In the genomic region with DNA sequence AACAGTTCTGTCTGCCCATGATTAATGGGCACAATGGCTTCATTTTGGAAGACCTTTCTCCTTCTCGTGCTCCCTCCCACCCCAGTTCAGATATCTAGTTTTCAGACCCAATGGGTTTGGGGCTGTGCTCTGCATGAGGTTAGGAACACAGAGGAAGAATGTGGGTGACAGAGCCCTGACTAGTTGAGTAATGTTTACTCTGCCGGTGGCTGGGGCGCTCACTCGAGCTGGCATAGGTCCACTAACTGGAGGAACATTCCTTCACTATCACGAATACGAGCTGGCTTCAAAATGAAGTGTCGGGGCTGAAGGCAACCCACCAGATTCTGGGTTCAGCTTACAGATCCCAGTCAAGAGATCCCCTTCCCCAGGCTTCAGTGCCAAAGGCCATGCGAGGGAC, we compare ENCODE assay signal across 14 mouse cellular contexts. TPM values are rescaled to one million over a fixed set of nuclear protein-coding genes. Genes with fewer than 3 reads are reported as not detected.
A peak's percentile ranks its signal among the peaks of the same experiment; 100 is the strongest.
DNase-seq lines count a peak whose midpoint lies in the region; ATAC-seq and TF ChIP-seq lines count a peak whose summit lies in the region.
"Had no signal": no experiment of that assay in that cellular context is flagged by ENCODE, and none has a peak within 500 bp of the region (broad histone marks: within the 10 kb centered on the region; RNA-seq: fewer than 3 reads in every experiment).

No protein-coding gene starts in this region.

- peak; percentile 56 for DNase-seq in adrenal gland, postnatal 10 days
- DNase-seq in adrenal gland, postnatal 4 days (ENCODE audit: low spot score in 2 of 2) = no peak
- peak; percentile 70 for DNase-seq in urinary bladder, postnatal 14 days (ENCODE audit: low spot score)
- no peak for DNase-seq in urinary bladder, adult 2 months (ENCODE audit: low spot score)
- DNase-seq in forebrain, postnatal 0 days = no peak
- no peak for DNase-seq in layer of hippocampus, adult 9-11 months
- DNase-seq: B cell, adult 2 months; right cerebral cortex, postnatal 14 days had no signal

- TF ChIP-seq CTCF in forebrain, postnatal 0 days (IDR thresholded peaks at IDR 0.05; ENCODE audit: low read depth) = no peak

- H3K4me3 ChIP-seq in liver, embryonic 16.5 days (ENCODE audit: low read depth, low read length) = no peak overlapping the region
- no peak overlapping the region for H3K4me3 ChIP-seq in stomach, embryonic 16.5 days (replicated peaks; ENCODE audit: low read length)
- H3K4me3 ChIP-seq in forebrain, postnatal 0 days (ENCODE audit: low read depth, low read length) = no peak overlapping the region
- H3K4me3 ChIP-seq: hindbrain, embryonic 12.5 days; megakaryocyte, embryonic 14.5 days; neural tube, embryonic 12.5 days had no signal

- no peaks in the 10 kb centered on the region for H3K27me3 ChIP-seq in liver, embryonic 16.5 days (ENCODE audit: control insufficient read depth, insufficient read depth, low read depth, low read length)
- no peaks in the 10 kb centered on the region for H3K27me3 ChIP-seq in stomach, embryonic 16.5 days (ENCODE audit: control insufficient read depth, insufficient read depth, low read length)
- no peaks in the 10 kb centered on the region for H3K27me3 ChIP-seq in forebrain, postnatal 0 days (ENCODE audit: insufficient read depth, low read length)
- H3K27me3 ChIP-seq: neural tube, embryonic 12.5 days had no signal

- no peaks in the 10 kb centered on the region for H3K9me3 ChIP-seq in liver, embryonic 16.5 days (replicated peaks; ENCODE audit: control insufficient read depth, low read length)
- no peaks in the 10 kb centered on the region for H3K9me3 ChIP-seq in stomach, embryonic 16.5 days (replicated peaks; ENCODE audit: control insufficient read depth, low read length)
- no peaks in the 10 kb centered on the region for H3K9me3 ChIP-seq in forebrain, postnatal 0 days (ENCODE audit: low read length)
- H3K9me3 ChIP-seq: hindbrain, embryonic 12.5 days; megakaryocyte, embryonic 14.5 days; neural tube, embryonic 12.5 days had no signal

- H3K4me1 ChIP-seq in liver, embryonic 16.5 days (ENCODE audit: control insufficient read depth, low read depth, low read length) = peaks cover 7% of the 10 kb centered on the region; the same call in 1 of the 2 replicates
- H3K4me1 ChIP-seq in stomach, embryonic 16.5 days (ENCODE audit: control insufficient read depth, insufficient read depth, low read length) = peaks cover 16% of the 10 kb centered on the region
- no peaks in the 10 kb centered on the region for H3K4me1 ChIP-seq in forebrain, postnatal 0 days (ENCODE audit: insufficient read depth)
- H3K4me1 ChIP-seq: neural tube, embryonic 12.5 days had no signal

- WGBS in liver, embryonic 16.5 days (ENCODE audit: insufficient replicate concordance) = 61% methylated on average over 8 of the region's 8 CpGs
- 27% methylated on average over 8 of the region's 8 CpGs for WGBS in stomach, embryonic 16.5 days
- 78% methylated on average over 8 of the region's 8 CpGs for WGBS in forebrain, postnatal 0 days

- H3K9ac ChIP-seq in liver, embryonic 16.5 days (ENCODE audit: low read depth, low read length) = no peak overlapping the region
- H3K9ac ChIP-seq in stomach, embryonic 16.5 days (ENCODE audit: low read length) = no peak overlapping the region; the same call in 1 of the 2 replicates
- no peak overlapping the region for H3K9ac ChIP-seq in forebrain, postnatal 0 days
- H3K9ac ChIP-seq: hindbrain, embryonic 12.5 days; neural tube, embryonic 12.5 days had no signal

- H3K4me2 ChIP-seq in liver, embryonic 16.5 days (ENCODE audit: low read depth, low read length) = no peak overlapping the region
- no peak overlapping the region for H3K4me2 ChIP-seq in stomach, embryonic 16.5 days (ENCODE audit: low read depth, low read length)
- H3K4me2 ChIP-seq in forebrain, postnatal 0 days (ENCODE audit: low read depth) = no peak overlapping the region
- H3K4me2 ChIP-seq: hindbrain, embryonic 12.5 days; neural tube, embryonic 12.5 days had no signal

- no peaks in the 10 kb centered on the region for H3K36me3 ChIP-seq in liver, embryonic 16.5 days (ENCODE audit: control insufficient read depth, insufficient read depth)
- no peaks in the 10 kb centered on the region for H3K36me3 ChIP-seq in stomach, embryonic 16.5 days (ENCODE audit: control insufficient read depth, insufficient read depth, low read length)
- H3K36me3 ChIP-seq in forebrain, postnatal 0 days (ENCODE audit: insufficient read depth) = no peaks in the 10 kb centered on the region
- H3K36me3 ChIP-seq: hindbrain, embryonic 12.5 days; neural tube, embryonic 12.5 days had no signal

- peak overlapping the region; percentile 56 for H3K27ac ChIP-seq in liver, embryonic 16.5 days (ENCODE audit: low read length)
- peak overlapping the region; percentile 43; the same call in 1 of the 2 replicates for H3K27ac ChIP-seq in stomach, embryonic 16.5 days (ENCODE audit: low read length)
- H3K27ac ChIP-seq in forebrain, postnatal 0 days (ENCODE audit: low read depth, low read length) = no peak overlapping the region
- H3K27ac ChIP-seq: hindbrain, embryonic 12.5 days; neural tube, embryonic 12.5 days had no signal

- ATAC-seq in liver, embryonic 16.5 days (ENCODE audit: low read depth) = peak; percentile 76
- peak; percentile 71; the same call in 1 of the 2 replicates for ATAC-seq in stomach, embryonic 16.5 days (ENCODE audit: insufficient read depth, low FRiP score)
- ATAC-seq in forebrain, postnatal 0 days = no peak
- ATAC-seq: forebrain, embryonic 16.5 days had no signal

RNA-seq across cellular contexts. Expression of gene Hnf1b, which starts 27.9 kb away (rescaled TPM):
- 1 to 10 TPM; 1.5 to 2.7 TPM for total RNA-seq in adrenal gland, postnatal 10 days (2021)
- total RNA-seq in adrenal gland, postnatal 4 days (2021) = 10 to 100 TPM in 1 of 2 experiments, 1 to 10 TPM in 1; 2.2 to 22.2 TPM
- polyA plus RNA-seq in urinary bladder, adult 2 months (2012; rRNA removed) = 11.7 and 12.5 TPM in 2 replicates
- 4.6 and 5.9 TPM in 2 replicates for polyA plus RNA-seq in liver, embryonic 16.5 days (2015; fragmentation: Nextera tagmentation; extraction: Ambion mirVana)
- polyA plus RNA-seq in stomach, embryonic 16.5 days (2015; fragmentation: Nextera tagmentation; extraction: Ambion mirVana) = 5.6 and 6.9 TPM in 2 replicates
- total RNA-seq in forebrain, postnatal 0 days (2014; rRNA removed) = 0.08 TPM in 1 of 2 replicates, not detected in the other
- polyA plus RNA-seq in forebrain, postnatal 0 days (2015; fragmentation: Nextera tagmentation; extraction: Ambion mirVana) = 0.15 and 0.27 TPM in 2 replicates

Comparison
In these comparisons a context has a peak if more than half of its experiments do, and no peak if none do; other contexts are left out.
1. DNase-seq: peak in adrenal gland, postnatal 10 days (single experiment) and urinary bladder, postnatal 14 days (single experiment); none in adrenal gland, postnatal 4 days (0 of 2), urinary bladder, adult 2 months (single experiment), forebrain, postnatal 0 days (single experiment) and layer of hippocampus, adult 9-11 months (single experiment).